Mouse (Mus musculus) naive thymus-derived CD4-positive, alpha-beta T cell, adult 2 months (primary cell): Measurements from ENCODE around the gene Lrrc19.
"Not testable (repeated sequence)": the region's sequence is repeated elsewhere in the genome, so short reads cannot be mapped to it uniquely, and the experiment has no call there.

Experiments
- DNase-seq: peaks from one replicate; pipeline ENCODE4 v3.0.0-alpha.2; 2011; ENCODE audit warnings: low read depth

Lrrc19 gene

DNA sequence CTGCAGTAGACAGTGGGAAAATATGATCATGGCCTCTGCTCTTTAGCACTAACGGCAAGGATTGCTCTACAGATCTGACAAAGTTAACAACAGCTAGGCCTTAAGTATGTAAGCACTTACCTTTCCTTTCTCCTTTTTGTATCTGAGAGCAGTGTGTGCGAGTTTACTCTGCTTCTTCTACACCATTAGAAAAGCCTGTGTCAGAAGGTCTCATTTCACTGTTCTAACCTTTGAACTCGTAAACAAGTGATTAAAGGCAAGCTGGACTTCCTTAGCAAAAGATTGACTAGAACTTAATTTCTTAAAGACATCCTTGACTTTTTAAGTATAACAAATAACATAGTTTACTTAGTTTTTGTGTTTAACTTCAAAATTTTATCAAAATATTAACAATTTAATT, at the start of gene Lrrc19:
TSS of gene Lrrc19 (minus strand) at position 225 of the 400 bp plus-strand sequence.
- DNase-seq: no peak

DNA sequence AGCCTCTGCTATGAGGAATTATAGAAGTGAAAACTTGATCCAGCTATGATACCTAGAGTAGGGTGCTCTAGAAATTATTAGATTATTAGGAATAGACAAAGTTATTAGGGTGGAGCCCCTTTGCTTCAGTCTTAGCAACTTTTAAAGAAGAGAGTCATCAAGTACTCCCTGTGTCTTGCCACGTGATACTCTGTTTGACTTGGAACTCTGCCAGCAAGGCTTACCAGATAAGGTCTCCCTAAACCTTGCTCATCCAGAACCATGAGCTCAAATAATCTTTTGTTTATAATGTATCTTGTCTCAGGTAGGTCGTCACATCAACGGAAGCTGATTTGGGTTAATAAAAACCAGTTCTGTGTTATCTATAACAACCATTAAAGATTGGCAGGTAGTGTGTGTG, 46.4 kb upstream of the Lrrc19 start:
- no peak for DNase-seq

DNA sequence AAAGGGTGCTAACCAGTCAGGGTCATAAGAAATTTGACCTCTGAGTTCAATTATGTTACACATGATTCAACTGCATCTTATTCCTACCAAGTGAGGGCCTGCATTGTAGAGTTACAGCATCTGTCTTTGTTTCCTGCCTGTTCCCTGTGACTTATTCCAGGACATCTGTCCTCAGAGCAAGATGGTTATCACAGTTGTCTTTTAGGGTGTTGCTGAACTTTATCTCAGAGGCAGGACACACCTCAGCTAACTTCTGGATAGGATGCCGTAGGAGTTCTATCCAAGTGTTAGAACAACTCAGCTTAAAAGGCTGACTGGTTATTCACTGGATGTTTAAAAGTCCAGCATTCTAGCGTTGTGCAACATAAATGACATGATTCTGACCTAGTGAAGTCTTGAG, 42.2 kb upstream of the Lrrc19 start:
- no peak for DNase-seq

DNA sequence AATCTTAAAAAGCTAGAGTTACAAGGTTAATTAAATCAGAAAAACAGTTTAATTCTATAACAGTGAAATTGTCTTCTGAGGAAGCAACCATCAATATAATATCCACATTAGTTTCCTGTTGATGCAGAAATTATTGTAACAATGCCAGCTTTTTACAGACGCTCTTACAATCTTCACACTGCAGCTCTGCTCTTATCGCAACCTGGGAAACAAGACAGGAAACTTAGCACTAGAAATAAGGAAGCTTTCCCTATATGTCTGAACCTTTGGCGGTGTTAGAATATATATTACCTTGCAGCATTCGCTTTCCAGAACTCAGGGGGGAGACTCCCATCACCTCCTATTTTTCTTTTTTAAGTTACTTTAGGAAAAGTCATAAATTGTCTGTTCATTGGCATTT, 41.1 kb upstream of the Lrrc19 start:
- DNase-seq: no peak

DNA sequence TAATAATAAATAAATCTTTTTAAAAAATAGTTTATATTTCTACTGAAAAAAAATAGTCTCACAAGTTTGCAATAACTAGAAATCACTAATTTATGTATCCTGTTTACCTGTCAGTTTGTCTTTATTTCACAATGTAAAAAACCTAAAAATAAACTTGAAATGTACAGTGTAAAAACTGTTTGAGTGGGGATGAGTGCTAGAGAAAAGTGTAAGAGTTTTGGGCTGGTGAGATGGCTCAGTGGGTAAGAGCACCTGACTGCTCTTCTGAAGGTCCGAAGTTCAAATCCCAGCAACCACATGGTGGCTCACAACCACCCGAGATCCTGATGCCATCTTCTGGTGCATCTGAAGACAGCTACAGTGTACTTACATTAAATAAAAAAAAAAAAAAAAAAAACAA, 39.9 kb upstream of the Lrrc19 start:
- not testable (repeated sequence) for DNase-seq

DNA sequence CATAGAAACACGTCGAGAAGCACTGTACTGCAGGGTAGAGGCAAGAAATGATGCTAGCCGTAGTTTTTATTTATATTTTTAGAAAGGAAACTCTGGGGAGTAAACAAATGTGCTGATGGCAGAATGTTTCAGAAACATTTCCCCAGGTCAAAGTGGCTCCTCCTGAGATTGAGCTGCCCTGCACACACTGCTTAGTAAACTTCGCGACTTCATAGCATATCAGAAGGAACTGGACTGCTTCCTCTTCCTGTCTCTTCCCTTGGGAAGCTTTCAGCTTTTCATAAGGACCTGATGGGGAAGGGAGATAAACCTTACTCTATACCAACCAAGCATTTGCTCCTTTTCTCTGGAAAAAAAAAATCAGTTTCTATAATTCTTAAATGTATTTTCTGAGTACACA, 33.4 kb upstream of the Lrrc19 start:
- no peak for DNase-seq

DNA sequence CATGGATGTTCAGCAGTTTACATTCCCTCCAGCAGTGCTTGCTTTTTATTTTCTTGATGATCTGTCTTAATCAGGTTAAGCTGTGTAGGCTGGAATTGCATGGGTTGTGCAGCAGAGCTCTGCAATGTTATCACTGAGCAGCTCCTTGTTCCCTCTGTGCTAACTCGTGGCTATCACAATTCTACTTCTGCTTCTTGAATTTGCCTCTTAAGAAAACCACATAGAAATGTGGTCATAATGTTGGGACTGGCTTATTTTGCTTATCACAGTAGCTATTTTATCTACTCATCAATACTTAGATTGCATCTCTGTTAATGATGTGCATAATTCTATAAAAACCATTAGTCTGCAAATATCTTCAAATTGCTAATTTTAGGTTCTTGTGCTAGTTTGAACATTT, 32.1 kb upstream of the Lrrc19 start:
- DNase-seq: no peak

DNA sequence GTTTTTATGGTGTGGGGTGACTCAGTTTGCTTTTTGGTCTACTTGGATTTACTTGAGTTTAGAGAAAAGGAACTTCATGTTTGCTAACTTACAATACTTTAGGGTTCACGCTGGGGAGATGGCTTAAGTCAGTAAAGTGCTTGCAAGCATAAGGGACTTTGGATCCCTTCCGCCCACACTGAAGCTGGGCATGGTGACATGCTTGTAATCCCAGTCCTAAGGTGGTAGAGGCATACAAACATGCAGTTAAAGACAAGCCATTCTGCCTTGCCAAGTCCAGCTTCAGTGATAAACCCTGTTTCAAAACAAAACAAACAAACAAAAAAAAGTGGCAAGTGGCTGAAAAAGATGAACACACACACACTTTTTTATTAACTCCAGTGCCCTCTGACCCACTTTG, 31.2 kb upstream of the Lrrc19 start:
- no peak for DNase-seq

DNA sequence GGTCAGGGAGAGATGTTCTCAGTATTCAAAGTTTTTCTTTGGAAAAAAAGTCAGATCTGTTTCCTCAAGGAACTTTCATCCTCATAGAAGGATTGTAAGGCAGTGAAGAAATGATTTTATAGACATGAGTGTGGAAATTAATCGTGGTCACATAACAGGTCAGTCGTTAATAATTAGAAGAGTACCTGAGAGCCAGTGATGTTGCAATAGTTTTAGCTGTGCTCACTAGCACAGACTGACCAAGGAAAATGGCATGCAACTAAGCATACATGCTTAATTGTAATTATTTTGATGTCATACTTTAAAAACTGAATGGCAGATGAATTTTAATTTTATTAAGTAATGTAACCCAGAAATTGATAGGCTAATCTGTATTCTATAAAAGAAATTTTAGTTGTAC, 30.7 kb upstream of the Lrrc19 start:
- DNase-seq: no peak

DNA sequence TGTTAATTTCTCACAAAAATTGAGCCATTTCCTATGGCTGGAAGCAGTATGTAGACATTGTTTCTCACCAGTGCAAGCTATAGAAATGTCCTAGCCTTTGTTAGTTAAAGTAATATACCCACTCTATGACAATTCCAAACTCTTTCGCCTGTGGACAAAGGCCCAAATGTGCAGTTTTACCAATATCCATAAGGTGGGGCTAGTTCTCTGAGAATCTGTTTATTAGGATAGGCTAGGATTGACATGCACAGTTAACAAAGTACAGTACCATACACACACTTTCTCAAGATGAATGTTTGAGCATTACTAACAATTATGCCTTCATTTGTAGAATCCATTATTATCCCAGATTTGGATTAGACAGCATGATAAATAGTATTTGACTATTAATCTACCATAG, 19.8 kb upstream of the Lrrc19 start:
- DNase-seq: no peak

DNA sequence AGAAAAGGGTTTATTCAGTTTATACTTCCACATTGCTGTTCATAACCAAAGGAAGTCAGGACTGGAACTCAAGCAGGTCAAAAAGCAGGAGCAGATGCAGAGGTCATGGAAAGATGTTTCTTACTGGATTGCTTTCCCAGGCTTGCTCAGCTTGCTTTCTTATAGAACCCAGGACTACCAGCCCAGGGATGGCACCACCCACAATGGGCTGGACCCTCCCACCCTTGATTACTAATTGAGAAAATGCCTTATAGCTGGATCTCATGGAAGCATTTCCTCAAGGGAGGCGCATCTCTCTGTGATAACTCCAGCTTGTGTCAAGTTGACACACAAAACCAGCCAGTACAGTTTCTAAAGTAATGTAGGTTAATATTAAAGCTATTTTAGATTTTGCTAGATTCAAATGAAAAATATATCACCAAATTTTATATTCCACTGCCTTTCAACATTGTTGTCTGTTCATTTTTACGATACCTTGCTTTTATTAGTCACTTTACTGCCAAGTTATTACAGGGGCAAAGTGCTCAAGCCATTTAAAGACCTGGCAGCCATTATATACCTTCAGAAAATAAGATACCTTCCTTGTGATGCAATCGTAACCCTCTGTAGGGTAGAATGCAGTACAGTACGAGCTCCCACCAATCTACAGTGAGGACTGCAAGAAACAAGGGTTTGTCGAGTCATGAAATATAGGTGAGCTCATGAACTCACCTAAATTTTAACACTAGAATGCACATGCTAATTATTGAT, 657 bp upstream of the Lrrc19 start:
- DNase-seq: not testable (repeated sequence)

DNA sequence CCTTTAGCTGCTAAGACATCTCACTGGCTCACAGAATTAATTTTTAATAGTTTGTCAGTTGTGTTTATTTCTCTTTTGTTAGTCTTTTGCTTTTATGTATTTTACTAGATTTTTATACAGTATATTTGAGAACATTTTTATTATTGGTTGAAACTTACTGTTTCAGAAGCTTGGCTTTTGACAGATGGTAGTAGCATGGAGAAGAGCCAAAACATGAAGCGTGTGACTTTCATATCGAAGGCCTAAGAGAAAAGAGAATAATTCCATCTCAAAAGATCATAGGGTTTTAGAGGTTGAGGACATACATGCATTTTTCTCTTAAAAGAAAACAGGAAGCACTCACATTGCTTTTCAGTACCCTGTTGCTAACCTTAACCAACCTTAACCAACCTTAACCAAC, 6.8 kb downstream of the Lrrc19 start:
- DNase-seq: no peak

DNA sequence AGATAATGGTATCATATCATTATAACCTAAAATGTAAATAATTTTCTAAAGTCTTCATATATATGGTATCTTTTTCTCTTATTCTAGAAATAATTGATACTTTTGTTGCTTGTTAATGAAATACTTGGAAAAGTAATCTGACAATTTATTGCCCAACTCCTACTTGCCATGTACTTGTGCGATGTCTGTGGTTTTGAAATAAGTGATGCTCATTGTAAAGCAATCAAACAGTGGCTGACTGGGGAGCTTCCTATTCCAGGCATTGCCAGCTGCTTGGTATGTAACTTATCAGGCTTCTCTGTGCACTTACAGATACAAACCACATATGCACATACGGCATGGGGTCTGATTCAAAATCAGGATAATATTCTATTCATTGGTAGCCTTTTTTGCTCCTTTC, 29.9 kb downstream of the Lrrc19 start:
- DNase-seq: no peak

DNA sequence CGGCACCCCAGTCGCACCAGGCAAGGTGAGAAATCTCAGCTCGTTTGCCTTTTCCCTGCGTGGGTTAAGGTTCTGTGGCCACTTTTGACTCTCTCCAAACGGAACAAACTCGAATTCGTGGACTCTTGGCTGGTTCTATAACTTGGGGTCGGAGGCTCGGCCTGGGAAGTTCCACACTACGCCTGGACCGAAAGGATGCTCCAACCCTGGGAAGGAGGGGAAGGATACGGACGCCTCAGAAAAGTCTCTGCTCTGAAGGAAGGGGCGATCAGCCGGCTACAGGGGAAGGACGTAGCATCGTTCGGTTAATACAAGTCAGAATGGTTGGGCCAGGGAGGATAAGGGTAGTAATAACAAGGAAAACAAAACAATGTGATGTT, 35.3 kb downstream of the Lrrc19 start:
- DNase-seq: no peak

DNA sequence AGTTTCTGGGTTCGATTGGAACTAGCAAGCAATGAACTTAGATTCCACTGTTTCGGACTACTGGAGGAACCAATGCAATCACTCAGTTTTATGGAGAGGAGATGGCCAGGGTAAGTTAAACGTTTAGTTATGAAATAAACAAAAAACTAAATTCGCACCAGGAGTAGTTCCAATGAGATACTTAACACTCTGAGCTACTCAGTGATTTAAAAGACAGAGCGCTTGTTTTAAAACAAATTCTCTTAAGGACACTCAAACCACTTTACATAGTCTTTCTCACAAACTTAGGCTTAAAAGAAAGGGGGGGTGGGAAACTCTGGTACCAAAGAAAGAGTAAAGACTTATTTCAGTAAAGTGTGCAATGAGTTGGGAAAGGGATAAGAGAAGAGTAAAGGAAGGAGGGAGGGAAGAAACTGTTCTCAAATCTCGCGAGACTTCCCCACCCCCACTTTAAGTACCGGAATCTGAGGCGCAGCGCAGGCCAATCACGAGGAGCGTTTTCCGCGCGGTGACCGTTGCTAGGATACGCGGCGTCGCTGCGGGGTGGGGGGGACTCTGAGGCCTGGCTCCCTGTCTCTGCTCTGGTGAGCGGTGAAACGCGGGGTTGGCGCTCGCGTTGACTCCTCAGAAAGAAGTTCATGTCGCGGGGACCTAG, 35.8 kb downstream of the Lrrc19 start, which contains the start of gene Ift74:
TSS of gene Ift74 (plus strand) at position 520 of the 655 bp plus-strand sequence.
- DNase-seq: peak; percentile 96

DNA sequence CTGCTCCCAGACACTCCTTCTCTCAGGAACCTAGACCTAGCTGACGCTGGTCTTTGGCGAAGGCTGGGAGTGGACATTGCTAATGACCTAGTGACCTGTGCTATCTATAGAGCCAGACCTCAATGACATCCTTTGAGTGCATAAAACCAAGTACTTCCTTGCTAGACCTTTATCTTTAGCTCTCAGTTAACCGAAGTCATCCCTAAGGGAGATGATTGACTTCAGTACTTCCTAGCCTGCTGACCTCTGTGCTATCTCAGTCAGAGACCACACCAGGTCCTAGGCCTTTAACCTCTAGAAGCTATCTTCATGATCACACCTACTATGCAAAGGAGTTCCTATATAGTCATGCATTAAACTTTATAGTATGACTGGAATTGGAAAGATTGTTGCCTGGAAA, 39.6 kb downstream of the Lrrc19 start:
- DNase-seq: no peak

DNA sequence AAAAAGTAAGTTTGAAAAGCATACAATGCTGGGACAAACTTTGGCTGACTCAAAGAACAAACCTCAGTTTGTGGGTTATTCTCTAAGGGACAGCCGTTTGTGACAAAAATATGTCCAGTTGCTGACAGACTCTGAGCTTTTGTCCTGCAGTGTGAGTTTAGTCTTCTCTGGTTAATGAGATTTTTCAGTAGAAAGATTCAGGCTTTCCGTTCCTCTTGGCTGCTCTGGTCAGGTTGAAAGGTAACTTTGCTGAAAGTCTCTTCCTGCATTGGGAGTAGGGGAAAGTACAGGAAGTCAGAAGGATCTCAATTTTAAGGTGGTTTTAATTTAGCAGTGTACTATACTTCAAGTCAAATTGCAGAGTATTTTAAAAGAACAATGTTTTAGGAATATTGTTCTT, 44.4 kb downstream of the Lrrc19 start:
- DNase-seq: no peak

DNA sequence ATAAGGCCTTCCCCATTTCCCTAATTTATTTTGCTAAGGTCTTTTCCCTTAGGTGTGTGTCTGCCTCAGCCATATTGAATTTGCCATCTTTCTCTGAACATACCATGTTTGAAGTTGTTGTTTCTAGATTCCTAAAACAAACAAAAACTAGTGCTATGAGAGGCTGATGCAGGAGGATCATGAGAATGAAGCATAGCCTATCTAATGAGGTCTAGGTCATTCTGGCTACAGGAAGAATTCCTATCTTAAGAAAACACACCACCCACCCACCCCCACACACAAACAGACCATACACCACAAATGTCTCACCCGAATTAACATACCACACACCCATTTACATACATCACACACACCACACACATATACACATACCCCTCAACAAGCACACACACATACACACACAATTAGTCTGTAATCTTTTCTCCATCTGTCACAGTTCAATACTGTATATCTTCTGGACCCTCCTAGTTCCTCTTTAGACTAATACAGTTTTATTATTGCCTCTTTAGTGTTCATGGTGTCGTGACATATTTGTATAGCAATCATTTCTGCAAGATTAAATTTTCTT, 45.4 kb downstream of the Lrrc19 start:
- DNase-seq: no peak

DNA sequence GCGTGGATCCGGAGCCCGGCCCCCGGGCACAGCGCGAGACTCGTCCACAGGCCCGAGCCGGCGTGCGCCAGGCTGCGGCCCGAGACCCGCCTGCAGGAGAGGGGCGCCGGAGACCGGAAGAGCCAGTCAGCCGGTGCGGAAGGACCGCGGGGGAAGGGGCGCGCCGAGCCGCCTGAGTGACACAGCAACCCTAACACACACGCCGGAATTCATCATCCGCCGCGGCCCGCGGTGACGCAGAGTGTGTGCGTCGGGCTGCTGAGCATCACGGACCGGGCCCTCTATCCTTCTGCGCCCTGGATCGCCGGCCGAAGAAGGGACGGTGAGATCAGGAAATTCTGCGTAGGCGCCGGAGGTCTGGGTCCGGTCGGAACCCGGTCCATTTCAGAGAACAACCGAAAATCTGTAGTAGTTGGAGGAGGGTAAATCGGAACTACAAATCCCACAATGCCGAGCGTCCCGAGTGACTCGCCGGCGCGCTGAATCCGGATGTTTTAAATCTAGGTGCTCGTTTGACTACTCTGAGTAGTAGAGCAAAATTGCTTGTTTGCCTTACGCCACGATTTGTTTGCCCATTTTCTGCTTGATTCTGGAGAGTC, 46.8 kb downstream of the Lrrc19 start, which contains the start of gene Plaa:
TSS of gene Plaa (minus strand) at position 214 of the 599 bp plus-strand sequence.
- DNase-seq: peak; percentile 93

DNA sequence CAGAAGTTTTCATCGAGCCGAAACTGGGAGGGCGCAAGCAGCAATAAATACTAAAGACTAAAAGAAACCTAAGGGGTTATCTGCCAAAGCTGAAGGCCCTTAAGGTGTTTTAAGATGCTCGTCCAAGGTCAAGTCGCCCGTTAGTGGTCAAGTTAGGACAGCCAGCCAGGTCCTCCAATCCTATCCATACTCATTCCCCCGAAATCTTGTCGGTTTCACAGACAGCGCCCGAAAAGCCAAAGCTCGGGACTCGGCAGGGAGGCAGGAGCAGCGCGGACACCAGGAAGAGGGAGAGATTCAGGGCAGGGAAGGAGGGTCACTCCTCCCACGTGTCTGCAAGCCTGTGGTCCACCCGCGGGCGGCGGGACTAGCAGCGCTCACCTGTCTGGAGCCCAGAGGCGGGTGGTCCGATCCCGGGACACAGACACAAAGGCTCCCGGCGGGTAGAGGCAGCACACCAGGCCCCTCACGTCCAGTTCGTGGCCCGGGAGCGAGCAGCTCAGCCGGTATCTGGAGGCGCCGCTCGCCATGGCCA, 47.4 kb downstream of the Lrrc19 start:
- no peak for DNase-seq

DNA sequence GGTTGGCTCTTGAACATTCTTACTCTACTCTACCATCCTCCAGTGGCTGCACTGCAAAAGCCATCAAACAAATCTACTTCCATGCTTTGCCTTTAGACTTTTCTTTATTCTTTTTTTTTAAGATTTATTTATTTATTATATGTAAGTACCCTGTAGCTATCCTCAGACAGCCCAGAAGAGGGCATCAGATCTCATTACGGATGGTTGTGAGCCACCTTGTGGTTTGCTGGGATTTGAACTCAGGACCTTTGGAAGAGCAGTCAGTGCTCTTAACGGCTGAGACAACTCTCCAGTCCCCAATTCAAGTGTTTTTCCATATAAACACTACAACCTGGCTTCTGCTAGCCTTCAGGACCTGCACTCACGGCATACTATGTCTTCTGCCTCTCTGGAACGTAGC, 48.5 kb downstream of the Lrrc19 start:
- peak; percentile 24 for DNase-seq

DNA sequence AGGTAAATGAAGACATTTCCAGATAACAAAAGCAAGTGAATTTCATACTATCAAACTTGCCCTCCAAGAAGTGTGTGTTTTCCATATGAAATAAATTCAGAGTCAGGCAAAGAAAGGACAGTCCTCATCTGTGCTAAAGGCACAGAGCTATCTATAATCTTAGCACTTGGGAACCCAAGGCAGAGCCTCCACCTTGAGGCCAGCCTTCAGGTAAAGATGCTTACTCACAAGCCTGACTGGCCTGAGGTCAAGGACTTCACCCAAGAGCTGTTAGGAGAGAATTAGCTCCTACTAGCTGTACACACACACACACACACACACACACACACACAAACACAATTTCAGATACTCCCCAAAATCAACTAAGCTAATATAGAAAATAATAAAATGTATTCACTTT, 57.2 kb downstream of the Lrrc19 start:
- DNase-seq: no peak
